Mouse (Mus musculus) frontal cortex, postnatal 25 days (tissue): ENCODE results near the gene Ass1.

ENCODE experiments used
- DNase-seq, 2 experiments: peaks; one replicate each; pipeline ENCODE4 v3.0.0; 2022; ENCODE audit warnings: low spot score in 2 of 2

Gene Ass1

DNA sequence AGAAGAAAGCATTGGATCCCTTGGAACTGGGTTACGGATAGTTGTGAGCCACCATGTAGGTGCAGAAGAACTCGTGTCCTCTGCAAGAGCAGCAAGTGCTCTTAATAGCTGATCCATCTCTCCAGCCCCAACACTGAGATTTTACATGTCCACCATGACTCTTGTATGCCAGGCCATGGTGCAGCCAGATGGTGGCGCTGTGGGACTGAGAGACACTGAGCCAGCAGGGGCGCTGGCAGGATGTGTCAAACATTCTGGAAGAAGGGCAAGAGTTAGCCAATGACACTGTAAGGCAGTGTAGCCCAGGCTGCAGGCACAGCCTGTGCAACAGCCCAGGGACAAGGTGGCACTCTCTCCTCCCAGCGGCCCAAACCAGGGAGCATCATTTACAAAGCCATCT, 14.2 kb downstream of the Ass1 start:
- DNase-seq = peak; percentile 67 to 70

DNA sequence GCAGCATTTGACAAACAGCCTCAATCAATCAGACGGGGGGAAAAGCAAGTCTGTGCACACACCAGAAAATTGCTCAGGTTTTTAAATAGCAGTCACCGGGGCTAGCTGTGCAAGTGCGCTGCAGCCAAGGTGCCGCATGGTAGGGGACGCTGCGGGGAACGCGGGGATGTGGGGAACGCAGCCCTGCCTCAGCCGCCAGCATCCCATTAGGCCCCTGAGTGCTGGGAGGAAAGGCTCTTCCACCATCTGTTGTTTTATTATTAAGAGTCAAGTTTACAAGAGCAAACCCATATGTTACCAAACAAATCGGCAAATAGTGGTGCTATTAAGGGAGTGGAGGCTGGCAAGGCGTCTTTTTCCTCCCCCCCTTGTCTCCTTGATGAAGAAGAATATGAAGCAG, 19.2 kb downstream of the Ass1 start:
- no peak for DNase-seq

DNA sequence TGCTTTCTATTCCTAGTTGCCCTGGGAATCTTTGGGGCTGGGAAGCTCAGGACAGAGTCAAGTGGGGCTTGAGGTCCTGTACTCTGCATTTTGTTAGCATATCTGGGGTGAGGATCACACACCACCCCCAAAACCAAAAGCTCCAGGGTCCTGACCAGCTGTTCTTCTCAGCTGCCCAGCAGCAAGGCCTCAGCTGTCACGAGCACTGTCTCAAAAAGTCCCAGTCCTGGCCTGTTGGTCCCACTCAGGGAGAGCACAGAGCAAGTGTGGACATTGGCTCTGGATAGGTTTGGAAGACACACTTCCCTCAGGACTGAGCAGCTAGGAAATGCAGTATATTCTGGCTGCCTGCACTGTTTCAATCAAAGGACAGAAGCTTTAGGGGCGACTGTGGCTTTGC, 20.5 kb downstream of the Ass1 start:
- no peak for DNase-seq

DNA sequence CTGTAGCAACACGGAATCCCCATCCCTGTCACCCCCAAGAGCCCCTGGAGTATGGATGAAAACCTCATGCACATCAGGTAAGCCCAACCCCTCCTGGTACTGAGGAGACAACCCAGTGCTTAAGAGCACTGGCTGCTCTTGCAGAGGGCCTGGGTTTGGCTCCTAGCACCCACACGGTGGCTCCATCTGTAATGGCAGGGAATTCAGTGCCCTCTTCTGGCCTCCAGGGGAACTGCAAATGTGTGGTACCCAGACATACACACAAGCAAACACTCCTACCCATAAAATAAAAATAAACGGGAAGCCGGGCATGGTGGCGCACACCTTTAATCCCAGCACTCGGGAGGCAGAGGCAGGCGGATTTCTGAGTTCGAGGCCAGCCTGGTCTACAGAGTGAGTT, 22.3 kb downstream of the Ass1 start:
- no peak for DNase-seq

DNA sequence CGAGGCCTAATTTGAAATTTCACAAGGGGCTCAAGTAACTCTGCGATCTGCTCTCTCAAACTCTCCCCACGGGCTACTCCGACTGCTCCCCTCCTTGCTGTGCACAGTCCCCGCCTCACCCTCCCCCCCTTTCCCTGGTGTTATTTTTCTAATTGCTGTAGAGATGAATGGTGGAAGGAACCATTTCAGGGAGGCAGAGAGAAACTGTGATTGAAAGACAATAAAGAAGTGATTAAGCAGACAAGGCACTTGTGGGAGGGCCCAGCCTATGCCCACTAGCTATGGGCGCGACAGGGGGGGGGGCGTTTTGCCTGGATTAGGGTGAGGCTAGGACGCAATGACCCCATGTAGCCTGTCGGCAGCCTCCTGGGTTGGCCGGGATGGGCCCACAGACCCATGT, 23.2 kb downstream of the Ass1 start:
- DNase-seq = no peak

DNA sequence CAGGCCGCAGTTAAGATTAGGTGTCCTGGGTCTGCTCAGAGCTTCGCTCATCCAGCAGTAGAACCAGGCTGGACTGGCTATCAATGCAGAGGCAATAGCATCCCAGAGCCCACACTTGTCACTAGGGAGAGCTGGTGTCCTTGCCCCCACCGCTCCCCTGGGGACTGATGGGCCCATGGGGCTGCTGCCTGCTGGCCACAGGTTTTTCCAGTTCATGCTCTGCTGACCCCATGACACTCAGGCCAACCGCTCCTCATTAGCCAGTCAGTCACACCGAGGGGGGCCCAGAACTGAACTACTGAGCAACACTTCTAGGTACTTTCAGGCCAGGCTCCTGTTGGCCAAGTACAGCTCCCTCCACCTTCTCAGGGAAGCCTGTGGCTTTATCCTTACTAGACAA, 24.3 kb downstream of the Ass1 start:
- no peak for DNase-seq

DNA sequence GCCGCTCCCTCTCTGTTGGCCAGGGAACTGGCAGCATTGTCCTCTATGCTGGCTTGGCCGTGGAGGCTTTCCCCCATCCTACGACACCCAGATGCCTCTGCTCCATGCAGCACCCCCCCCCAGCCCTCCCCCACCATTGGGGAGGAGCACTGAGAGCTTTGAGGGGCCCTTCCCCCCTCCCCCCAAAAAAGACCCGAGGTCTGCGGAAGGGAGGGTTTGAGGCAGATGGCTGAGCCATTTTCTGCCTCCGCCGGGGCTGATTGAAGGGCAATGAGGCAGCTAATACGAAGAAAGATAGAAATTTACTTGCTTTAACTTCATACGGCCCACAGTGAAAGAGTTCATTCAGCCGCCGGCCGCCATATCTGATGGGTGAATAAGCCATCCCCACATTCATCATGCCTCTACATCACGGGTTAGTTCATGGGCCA, 25.1 kb downstream of the Ass1 start:
- DNase-seq = no peak

DNA sequence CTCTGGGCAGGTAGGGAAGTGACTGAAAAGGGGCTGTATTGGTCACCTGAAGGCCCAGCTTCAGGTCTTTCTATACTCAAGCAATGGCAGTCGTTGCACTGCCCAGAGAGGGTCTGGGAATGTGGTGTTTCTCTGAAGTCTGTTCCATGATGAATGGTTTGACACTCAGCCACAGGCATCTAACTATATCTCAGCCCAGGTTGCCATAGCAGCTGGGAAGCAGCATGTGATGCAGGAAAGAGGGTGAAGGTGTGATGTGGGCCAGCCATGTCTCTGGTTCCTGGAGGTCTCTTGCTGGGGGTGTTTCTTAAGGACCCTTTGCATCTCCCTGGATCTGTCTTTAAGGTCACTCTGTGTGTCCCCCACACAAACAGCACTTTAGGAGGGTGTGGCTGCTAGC, 26.1 kb downstream of the Ass1 start:
- no peak for DNase-seq

DNA sequence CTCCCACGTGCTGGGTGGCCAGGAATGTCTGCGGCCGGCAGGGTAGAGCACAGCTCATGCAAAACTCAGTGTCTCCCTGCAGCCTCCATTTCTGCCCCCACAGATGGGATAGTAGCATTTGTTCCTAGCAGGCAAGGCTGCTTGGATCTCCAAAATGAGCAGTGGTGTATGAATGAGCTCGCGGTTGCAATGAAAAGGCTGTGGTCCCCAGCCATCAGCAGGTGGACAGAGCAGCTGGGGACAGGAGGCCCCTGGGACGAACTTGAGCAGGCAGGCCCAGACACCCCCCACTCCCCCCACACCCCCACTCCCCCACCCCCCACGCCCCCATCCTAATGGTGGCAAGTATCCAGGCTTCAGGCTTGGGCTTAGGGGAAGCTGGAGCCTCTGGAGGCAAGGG, 27.1 kb downstream of the Ass1 start:
- no peak for DNase-seq

DNA sequence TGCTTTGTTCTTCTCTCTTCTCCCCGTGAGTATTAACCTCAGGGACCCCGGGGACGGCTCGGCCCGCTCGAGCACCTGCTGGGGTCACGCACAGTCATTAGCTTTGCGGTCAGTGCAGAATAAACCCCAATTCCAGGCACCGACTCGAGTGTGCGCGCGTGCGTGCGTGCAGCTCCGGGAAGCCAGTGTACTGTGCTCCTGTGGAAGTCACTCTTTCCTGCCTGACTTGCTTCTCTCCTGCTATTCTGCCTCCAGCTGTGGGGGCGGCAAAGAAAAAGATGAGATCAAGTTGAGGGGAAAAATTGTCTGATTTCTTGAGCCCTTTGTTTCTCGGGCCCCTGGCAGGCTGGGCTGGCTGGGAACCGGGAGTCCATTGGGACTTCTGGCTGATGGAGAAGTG, 27.6 kb downstream of the Ass1 start:
- no peak for DNase-seq

DNA sequence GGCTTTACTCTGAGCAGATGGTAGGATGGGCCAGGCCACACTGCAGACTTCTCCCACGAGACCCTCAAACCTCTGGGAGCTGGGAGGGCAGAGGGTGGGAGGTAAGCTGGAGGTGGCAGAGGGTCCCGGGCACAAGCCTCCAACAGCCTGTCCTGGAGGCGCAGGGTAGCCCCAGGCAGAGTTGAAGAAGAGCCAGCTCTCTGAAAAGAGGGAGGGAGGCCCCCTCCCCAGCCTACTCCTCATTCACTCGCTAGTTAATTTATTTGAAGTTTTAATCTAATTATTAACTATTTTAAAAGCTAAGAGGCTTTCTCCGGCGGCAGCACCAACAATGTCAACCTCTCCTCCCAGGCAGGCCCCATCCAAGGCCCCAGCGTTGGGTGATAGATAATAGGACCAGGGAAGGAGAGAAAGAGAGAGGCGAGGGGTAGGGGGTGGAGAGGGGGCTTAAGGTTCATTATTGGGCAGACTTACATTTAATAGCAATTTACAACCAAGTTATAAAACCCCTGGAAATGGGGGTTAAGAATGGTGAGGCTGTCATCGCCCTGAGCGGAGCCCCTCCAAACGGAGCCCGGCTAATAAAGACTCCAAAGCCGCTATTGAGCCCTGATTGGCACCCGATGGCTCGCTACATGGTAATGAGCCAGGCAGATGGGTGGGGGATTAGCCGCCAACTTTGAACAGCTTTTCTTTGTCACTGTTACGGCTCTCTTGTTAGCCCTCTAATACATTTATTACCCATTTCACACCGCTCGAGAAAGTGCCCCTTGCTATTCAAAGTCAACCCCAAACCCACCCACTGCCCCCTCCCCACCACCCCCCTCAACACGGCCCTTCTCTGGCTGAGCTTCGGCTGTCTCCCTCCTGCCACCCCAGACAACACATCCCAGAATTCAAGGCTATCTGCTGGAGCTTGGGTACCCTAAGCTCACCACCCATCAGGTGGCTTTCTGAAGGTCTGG, 29.6 kb downstream of the Ass1 start:
- DNase-seq = no peak

DNA sequence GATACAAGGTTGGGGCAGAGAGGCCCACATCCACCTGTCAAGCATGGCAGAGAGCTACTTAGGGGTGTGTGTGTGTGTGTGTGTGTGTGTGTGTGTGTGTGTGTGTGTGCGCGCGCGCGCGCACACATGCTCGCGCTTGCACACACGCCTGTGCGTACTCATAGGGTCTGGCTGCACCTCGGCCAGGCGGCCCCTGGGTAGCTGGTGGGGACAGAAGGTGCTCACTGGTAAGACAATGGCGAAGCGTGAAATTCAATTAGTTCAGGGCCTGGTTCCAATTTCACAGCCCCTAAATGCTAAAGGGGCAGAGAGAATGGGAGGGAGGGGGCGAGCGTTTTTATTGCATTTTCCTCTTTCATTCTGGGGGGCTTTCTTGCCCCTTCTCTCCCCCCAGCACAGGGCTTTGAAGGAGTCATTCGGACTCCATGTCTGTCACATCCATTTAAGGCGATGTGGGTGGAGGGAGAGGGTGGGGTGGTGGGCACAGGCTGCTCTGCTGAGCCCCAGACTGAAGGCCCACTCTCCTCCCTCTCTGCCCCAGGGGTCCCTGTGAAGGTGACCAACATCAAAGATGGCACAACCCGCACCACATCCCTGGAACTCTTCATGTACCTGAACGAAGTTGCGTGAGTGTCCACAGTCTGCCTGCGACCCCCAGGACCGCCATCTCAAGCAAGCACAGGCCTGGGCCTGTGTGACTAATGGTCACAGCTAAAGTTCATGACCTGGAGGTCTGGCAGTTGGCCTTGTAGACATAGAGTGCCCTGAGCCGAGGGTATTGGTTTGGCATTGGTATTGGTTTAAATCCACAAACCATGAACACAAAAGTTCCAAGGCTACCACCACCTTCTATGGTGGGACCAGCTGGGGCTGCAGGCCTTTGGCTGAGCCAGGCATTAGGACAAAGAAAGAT, 30.5 kb downstream of the Ass1 start:
- DNase-seq = no peak

DNA sequence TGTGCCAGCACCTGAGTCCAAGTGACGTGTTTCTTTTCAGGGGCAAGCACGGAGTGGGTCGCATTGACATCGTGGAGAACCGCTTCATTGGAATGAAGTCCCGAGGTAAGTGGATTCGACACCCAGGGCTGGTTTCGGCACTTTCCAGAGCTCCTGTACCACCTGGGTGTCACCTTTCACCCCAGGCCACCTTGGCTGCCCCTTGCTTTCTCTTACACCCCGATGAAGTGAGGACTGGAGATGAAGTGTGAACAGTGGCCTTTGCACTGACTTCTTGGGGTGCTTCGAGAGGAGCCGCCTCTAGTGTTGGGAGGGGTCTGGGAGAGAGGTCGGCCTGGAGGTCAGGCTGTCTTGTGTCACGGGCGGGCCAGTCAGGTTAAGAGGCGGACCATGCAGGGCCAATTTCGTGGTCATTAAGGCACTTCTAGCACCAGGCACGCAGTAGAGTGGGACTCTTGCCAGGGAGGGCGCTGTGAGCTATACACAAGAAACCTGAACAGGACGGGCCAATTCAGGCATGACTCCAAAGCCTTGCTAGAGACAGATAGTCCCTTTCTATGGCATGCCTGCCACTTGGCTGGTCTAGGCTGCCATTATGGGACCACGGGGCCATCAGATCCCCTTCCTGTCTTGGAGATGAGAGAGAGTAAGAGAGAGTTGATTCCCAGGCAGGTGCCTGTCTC, 31.6 kb downstream of the Ass1 start:
- no peak for DNase-seq

DNA sequence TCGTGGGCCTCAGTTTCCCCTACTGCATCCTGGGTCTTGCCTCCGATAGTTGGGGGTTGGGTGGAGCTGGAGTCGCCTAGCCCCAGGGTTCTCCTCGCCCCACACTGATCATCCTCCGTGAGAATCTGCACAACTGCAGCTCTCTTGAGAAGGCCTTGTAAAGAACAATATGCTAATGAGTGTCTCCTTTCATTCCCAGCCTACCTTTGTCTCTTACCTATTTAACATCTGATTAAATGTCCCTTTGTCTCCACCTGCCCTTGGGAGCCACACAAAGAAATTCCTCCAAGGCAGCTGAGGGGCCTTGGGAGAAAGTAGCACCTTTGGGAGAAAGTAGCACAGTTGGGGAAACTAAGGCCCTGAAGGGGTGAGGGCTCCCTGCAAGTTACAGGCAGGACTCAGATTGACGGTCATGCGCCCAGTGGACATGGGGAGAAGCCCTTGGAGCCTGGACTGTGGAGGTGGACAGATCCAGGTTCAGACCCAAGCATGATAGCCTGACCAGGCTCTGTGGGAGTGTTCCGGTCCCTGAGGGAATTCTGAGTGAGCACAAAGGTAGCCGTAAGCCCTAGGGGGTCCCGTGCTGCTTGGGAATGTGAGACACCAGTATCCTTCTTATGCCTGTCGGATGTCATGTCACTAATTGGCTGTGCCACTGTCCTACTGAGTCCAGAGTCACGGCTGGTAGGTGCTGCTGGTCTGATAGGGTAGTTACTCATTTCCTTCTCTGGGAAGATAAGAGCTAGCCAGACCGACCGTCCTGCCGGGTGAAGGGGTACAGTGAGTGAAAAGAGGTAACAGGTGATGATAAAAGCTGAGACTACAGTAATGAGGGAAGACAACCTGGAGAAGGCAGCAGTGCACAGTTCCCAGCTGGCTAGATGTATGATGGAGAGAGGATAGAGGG, 32.9 kb downstream of the Ass1 start:
- no peak for DNase-seq

DNA sequence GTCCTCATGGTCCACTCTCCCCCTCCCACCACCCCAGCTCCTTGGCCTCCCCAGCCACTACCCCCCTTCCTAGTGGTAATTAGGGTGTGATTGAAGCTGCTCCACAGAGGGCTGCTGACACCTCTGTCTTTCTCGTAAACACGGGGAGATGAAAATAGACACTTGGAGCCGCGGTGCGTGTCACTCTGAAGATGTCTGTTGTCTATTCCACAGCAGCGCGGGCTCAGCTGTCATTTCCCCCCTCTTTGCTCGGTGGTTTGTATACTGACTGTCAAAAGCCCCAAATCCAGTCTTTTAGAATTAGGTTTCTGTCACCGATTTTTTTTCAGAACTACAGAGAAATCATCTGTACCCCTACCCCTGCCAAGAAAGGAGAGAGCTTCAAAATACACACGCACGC, 35.5 kb downstream of the Ass1 start:
- no peak for DNase-seq

DNA sequence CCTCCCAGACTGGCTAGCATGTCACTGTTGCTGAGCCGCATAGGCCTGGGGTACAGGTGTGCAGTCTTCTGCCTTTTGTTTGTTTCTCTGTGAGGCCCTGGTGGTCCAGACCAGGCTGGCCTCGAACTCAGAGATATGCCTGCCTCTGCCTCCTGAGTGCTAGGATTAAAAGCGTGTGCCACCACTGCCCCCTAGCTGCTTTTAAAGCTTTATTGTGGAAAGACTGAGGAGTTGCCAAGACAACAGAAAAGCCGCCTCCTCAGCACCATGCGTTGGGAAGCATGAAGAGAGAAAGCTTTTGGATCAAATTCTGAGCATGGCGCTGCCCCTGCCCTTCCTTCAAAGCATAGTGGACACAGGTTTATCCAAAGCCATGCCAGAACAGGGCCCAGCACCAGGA, 38.8 kb downstream of the Ass1 start:
- DNase-seq = no peak

DNA sequence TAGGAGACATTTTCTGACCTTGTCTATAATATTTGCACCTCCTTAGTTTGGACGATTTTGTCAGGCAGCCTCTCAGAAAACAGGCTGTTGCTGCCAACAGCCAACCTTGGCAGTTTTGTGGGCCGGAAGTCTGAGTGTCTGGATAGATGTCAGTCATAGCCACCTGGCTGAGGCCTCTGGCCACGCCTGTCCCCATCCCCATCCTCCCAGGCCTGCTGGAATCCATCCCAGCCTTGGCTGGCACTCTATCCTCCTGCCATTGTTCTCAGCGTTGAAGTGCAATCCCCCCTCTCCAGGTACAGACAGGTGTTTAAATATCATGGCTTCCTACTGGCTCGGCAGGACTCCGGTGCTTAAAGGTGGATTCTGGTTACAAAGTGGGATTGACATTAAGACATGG, 41.3 kb downstream of the Ass1 start:
- DNase-seq = no peak

DNA sequence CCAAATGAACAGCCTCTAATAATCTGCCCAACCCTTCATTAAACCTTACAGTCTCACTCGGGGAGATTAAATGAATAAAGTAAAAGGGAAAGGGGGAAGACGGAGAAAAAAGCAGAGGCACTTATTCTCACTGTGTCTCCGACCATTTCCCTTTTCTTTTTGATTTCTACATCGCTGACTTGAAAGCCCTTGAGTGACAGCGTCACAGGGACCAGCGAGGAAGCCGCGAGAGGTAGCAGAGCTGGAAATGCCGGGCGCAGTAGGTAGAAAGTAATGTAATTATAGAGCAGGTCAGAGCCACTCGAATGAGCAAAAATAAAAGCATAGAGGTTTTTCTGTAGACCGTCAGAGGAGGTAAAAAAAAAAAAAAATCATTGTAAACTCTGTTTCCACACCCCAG, 46.5 kb downstream of the Ass1 start:
- DNase-seq = no peak

DNA sequence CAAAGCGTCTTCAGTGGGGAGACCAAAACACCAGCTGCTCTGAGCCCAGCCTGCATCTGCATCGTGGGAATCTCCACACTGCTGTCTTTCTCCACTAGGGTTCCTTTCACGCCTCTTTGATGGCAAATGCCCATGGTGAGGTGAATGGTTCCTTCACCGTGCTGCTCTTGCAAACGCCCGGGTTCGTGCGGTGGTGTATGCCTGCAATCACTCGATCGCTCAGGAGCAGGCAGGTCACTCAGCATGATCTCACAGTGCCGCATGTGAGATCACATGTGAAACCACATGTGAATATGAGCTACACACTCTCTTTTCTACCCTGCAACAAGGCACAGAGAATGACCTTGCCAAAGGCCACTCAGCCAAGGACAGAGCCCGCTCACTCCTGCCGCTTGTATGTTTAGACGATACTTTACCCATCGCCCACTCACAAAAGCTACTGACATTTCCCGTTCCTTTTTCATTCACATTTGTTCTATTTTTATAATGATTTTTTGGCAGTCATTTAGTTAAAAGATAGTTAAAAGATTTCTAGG, 51.9 kb downstream of the Ass1 start:
- DNase-seq = no peak

DNA sequence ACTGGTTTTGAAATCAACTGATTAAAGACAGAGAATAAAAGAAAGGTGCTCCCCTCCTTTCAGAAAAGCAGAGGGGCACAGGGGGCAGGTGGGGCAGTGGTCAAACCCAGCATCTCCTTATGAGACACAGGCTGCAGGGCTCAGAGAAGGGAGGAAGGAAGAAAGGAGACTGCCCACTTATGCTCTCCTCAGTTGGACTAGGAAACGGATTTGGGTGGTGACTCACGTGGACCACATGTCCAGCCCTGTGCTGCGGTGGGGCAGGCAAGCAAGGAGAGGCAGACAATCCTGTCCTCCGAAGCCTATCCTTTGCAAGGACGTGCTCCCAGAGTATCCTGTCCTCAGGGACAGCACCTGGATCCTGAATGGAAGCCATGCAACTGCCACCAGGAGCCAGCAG, 54.6 kb downstream of the Ass1 start:
- DNase-seq = no peak

DNA sequence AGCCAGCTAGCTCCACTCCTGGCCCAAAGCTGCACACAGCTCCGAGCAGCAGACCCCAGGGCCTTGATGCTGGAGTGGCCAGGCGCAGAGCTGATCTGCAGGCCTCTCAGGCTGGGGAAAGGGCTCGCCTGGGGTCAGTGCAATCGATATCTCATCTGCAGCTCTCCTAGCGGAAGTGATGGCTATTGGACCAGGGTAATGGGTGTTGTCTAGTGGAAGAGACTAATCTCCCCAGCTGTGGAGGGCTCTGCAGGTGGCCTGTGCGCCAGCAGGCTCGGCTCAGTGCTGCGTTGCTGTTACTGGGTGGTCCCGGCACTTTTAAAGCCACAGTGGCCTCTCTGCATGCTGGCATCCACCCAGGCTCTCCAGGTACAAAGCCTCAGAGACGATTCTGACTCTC, 55.8 kb downstream of the Ass1 start:
- DNase-seq = no peak
